Mouse (Mus musculus) embryonic facial prominence, embryonic 10.5 days (tissue): Measurements from ENCODE around the gene Cep85l. TPM values are rescaled to one million over a fixed set of nuclear protein-coding genes. Genes with fewer than 3 reads are reported as not detected.

Experiments
- polyA plus RNA-seq: library from polyadenylated mRNA; unstranded; fragments of >200 nt; fragmentation: Nextera tagmentation; extraction: Ambion mirVana; gene quantifications from 2 replicates; pipeline ENCODE4 v1.2.1, GENCODE M21; 2016

Cep85l gene
- polyA plus RNA-seq, 1 experiment from 2014 or later = 5.1 TPM

Other genes with a start within 250 kb of the Cep85l start
- 1.7 and 2.1 TPM in 2 replicates for gene Pln, start 42.3 kb downstream of the Cep85l start, polyA plus RNA-seq
- gene Asf1a, start 216.8 kb upstream of the Cep85l start, polyA plus RNA-seq = 163 and 164 TPM in 2 replicates